Mouse (Mus musculus): Measurements from ENCODE around the gene Mapkapk3. TPM values are rescaled to one million over a fixed set of nuclear protein-coding genes. Genes with fewer than 3 reads are reported as not detected.

Gene Mapkapk3
- 10 to 100 TPM; 27.2 to 38.4 (median 32.0) TPM for total RNA-seq (2022)

- DNase-seq (ENCODE audit: low spot score) = peak; percentile 89
Measured at GRCm38 (mm10) chr9:107289211-107290076, at the start of gene Mapkapk3. TSS of gene Mapkapk3 (minus strand) at chr9:107289877.

- peak; percentile 72 for DNase-seq (ENCODE audit: low spot score)
Measured at GRCm38 (mm10) chr9:107338172-107338883, 48.7 kb upstream of the Mapkapk3 start, which contains the start of gene Hemk1. TSS of gene Hemk1 (minus strand) at chr9:107338350.

GRCm38 (mm10) chr9:107336386-107336785 is 46.7 kb upstream of the Mapkapk3 start:
- no peak for DNase-seq (ENCODE audit: low spot score)

GRCm38 (mm10) chr9:107335909-107336308 is 46.2 kb upstream of the Mapkapk3 start:
- peak; percentile 71 for DNase-seq (ENCODE audit: low spot score)

- no peak for DNase-seq (ENCODE audit: low spot score)
Measured at GRCm38 (mm10) chr9:107335046-107335445, 45.4 kb upstream of the Mapkapk3 start.

- no peak for DNase-seq (ENCODE audit: low spot score)
Measured at GRCm38 (mm10) chr9:107334356-107334755, 44.7 kb upstream of the Mapkapk3 start.

GRCm38 (mm10) chr9:107333686-107334085 is 44.0 kb upstream of the Mapkapk3 start:
- no peak for DNase-seq (ENCODE audit: low spot score)

GRCm38 (mm10) chr9:107330791-107331190 is 41.1 kb upstream of the Mapkapk3 start:
- DNase-seq (ENCODE audit: low spot score) = no peak

GRCm38 (mm10) chr9:107327879-107328620 is 38.4 kb upstream of the Mapkapk3 start:
- DNase-seq (ENCODE audit: low spot score) = no peak

GRCm38 (mm10) chr9:107325904-107326303 is 36.2 kb upstream of the Mapkapk3 start:
- no peak for DNase-seq (ENCODE audit: low spot score)

GRCm38 (mm10) chr9:107324799-107325561 is 35.3 kb upstream of the Mapkapk3 start:
- DNase-seq (ENCODE audit: low spot score) = no peak

- peak; percentile 85 for DNase-seq (ENCODE audit: low spot score)
Measured at GRCm38 (mm10) chr9:107323558-107323957, 33.9 kb upstream of the Mapkapk3 start.

GRCm38 (mm10) chr9:107322461-107323050 is 32.9 kb upstream of the Mapkapk3 start:
- no peak for DNase-seq (ENCODE audit: low spot score)

- no peak for DNase-seq (ENCODE audit: low spot score)
Measured at GRCm38 (mm10) chr9:107315791-107316190, 26.1 kb upstream of the Mapkapk3 start.

GRCm38 (mm10) chr9:107313926-107314325 is 24.2 kb upstream of the Mapkapk3 start:
- no peak for DNase-seq (ENCODE audit: low spot score)

- DNase-seq (ENCODE audit: low spot score) = no peak
Measured at GRCm38 (mm10) chr9:107312811-107313584, 23.3 kb upstream of the Mapkapk3 start.

- no peak for DNase-seq (ENCODE audit: low spot score)
Measured at GRCm38 (mm10) chr9:107309600-107309999, 19.9 kb upstream of the Mapkapk3 start.

- no peak for DNase-seq (ENCODE audit: low spot score)
Measured at GRCm38 (mm10) chr9:107309171-107309570, 19.5 kb upstream of the Mapkapk3 start.

GRCm38 (mm10) chr9:107308346-107309000 is 18.8 kb upstream of the Mapkapk3 start:
- DNase-seq (ENCODE audit: low spot score) = no peak

Measured in heart, adult 8-10 months (tissue).